Mouse (Mus musculus): ENCODE measurements around the gene Ces2f. TPM values are rescaled to one million over a fixed set of nuclear protein-coding genes. Genes with fewer than 3 reads are reported as not detected.

Ces2f gene
- total RNA-seq (2023): not detected

DNA sequence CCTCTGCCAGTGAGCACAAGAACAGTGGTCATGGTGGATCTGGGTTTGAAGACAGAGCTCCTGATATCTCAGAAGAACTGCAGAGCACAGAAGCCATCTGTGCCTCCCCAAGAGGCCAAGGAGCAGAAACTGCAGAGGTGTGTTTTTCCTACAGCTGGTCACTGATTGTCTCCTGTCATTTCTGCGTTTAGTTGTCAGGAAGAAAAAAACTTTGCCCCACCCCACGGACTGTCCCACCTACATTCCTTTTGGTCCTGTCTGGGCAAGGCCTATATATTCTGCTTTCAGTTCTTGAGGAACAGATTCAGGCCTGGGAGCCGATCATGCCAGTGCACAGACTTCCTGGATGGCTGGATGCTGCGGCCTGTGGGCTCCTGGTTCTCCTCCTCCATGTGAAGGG is at the start of gene Ces2f:
Gene Ces2f, plus strand, starts transcription at position 301 of the 400 bp plus-strand sequence.

GRCm38 (mm10) chr8:104925972-104926596 is 21.1 kb upstream of the Ces2f start, which contains the start of gene Ces2e:
Gene Ces2e (plus strand): TSS chr8:104926260.

DNA sequence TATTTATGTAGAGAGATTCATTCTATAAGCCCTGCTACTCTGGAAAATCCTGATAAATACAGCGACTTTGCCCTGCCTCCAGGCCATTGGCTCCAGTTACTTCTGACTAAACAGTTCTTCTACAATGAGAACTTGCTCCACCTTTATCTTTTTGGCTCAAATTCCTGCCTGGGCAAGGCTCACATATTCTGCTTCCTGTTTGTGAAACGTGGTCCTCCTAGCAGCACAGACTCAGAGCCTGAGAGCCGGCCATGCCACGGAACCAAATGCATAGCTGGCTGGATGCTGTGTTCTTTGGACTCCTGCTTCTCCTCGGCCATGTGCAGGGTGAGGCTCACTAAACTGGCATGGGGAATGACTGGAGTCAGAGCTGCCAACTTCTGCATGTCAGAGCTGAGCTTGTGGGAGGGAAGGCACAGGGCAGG is 14.4 kb downstream of the Ces2f start, which contains the start of gene Ces2g:
Gene Ces2g, plus strand, starts transcription at position 182 of the 425 bp plus-strand sequence.

GRCm38 (mm10) chr8:105000586-105000985 is 53.4 kb downstream of the Ces2f start, which contains the start of gene Ces2h:
Gene Ces2h (plus strand): TSS chr8:105000853.

Other genes starting within 250 kb of the Ces2f start
- gene Ces2a, start 213.4 kb upstream of the Ces2f start, total RNA-seq (2023): not detected
- gene Ces2b, start 115.8 kb upstream of the Ces2f start, total RNA-seq (2023): not detected
- 0.38 TPM for gene Ces2c, start 100.3 kb upstream of the Ces2f start, total RNA-seq (2023)
- gene Ces2e, start 21.1 kb upstream of the Ces2f start, total RNA-seq (2023): not detected
- 0.65 TPM for gene Ces2g, start 14.4 kb downstream of the Ces2f start, total RNA-seq (2023)
- not detected for gene Ces2h, start 53.5 kb downstream of the Ces2f start, total RNA-seq (2023)
- gene Ces3a, start 101.2 kb downstream of the Ces2f start, total RNA-seq (2023): not detected
- not detected for gene Ces3b, start 136.4 kb downstream of the Ces2f start, total RNA-seq (2023)
- not detected for gene Ces4a, start 184.4 kb downstream of the Ces2f start, total RNA-seq (2023)
- gene Cbfb, start 223.3 kb downstream of the Ces2f start, total RNA-seq (2023): 99.9 TPM

Measured in CD4-positive naive resting alpha-beta T cell, adult 57 days (primary cell).